Mouse (Mus musculus) thymus, postnatal 0 days (tissue): Measurements from ENCODE around the gene Smad9. TPM values are rescaled to one million over a fixed set of nuclear protein-coding genes. Genes with fewer than 3 reads are reported as not detected.

Source experiments
- DNase-seq: peaks from one replicate; pipeline ENCODE4 v3.0.0-alpha.2; 2015; ENCODE audit warnings: low spot score
- polyA plus RNA-seq: library from polyadenylated mRNA; unstranded; fragments of >200 nt; fragmentation: Nextera tagmentation; extraction: Ambion mirVana; gene quantifications from 2 replicates; pipeline ENCODE4 v1.2.1, GENCODE M21; 2015

Gene Smad9
- polyA plus RNA-seq, 1 experiment from 2014 or later = 0.26 TPM

- peak; percentile 97 for DNase-seq
Observed at GRCm38 (mm10) chr3:54807666-54808217, 52.4 kb downstream of the Smad9 start, which contains the start of gene Rfxap. Gene Rfxap, minus strand, starts transcription at chr3:54807791.

GRCm38 (mm10) chr3:54809111-54809510 lies 53.7 kb downstream of the Smad9 start:
- DNase-seq = no peak

GRCm38 (mm10) chr3:54811616-54812015 lies 56.2 kb downstream of the Smad9 start:
- no peak for DNase-seq

GRCm38 (mm10) chr3:54813418-54813988 lies 58.1 kb downstream of the Smad9 start:
- DNase-seq = no peak

GRCm38 (mm10) chr3:54814622-54815021 lies 59.2 kb downstream of the Smad9 start:
- DNase-seq = no peak

GRCm38 (mm10) chr3:54815292-54815691 lies 59.9 kb downstream of the Smad9 start:
- DNase-seq = peak; percentile 72

- DNase-seq = no peak
Observed at GRCm38 (mm10) chr3:54822526-54822925, 67.1 kb downstream of the Smad9 start.

GRCm38 (mm10) chr3:54832491-54832890 lies 77.1 kb downstream of the Smad9 start:
- DNase-seq = no peak

- DNase-seq = no peak
Observed at GRCm38 (mm10) chr3:54835421-54835820, 80.0 kb downstream of the Smad9 start.

Other genes starting within 250 kb of the Smad9 start
- 78.6 and 85.1 TPM in 2 replicates for gene Supt20, start 62.8 kb upstream of the Smad9 start, polyA plus RNA-seq
- 0.22 TPM in 1 of 2 replicates, not detected in the other for gene Gm21958, start 41.2 kb upstream of the Smad9 start, polyA plus RNA-seq
- gene Exosc8, start 20.2 kb upstream of the Smad9 start, polyA plus RNA-seq = 139 and 158 TPM in 2 replicates
- gene Alg5, start 20.0 kb upstream of the Smad9 start, polyA plus RNA-seq = 78.3 and 82.8 TPM in 2 replicates
- 52.0 and 52.2 TPM in 2 replicates for gene Rfxap, start 52.2 kb downstream of the Smad9 start, polyA plus RNA-seq
- gene Sertm1, start 160.3 kb downstream of the Smad9 start, polyA plus RNA-seq = not detected in 2 replicates